Mouse (Mus musculus): Measurements from ENCODE around the gene Atoh7. TPM values are rescaled to one million over a fixed set of nuclear protein-coding genes. Genes with fewer than 3 reads are reported as not detected.
"Not testable (repeated sequence)": the region's sequence is repeated elsewhere in the genome, so short reads cannot be mapped to it uniquely, and the experiment has no call there.

The Atoh7 gene
- not detected in 2 replicates for polyA plus RNA-seq (2011; ENCODE audit: insufficient read depth, insufficient read length, low read depth, missing spikeins)

- Histone ChIP-seq H3K9me3 (replicated peaks; ENCODE audit: control insufficient read depth, insufficient read depth, low read length, poor library complexity, severe bottlenecking) (peaks cover 14% of the 10 kb centered on the region; the same call in 1 of the 2 replicates), H3K27ac (ENCODE audit: insufficient read depth, low read length) (no peak within 1 kb of the TSS), H3K4me3 (ENCODE audit: low read depth, low read length) (peak within 1 kb of the TSS; percentile 72), H3K27me3 (ENCODE audit: control insufficient read depth, insufficient read depth, low read length, poor library complexity, severe bottlenecking) (peaks cover 4% of the 10 kb centered on the region; the same call in 1 of the 2 replicates), H3K4me1 (ENCODE audit: control insufficient read depth, insufficient read depth, low read length) (no peaks in the 10 kb centered on the region), H3K36me3 (ENCODE audit: control insufficient read depth, insufficient read depth, low read length, poor library complexity, severe bottlenecking) (no peaks in the 10 kb centered on the region), H3K9ac (ENCODE audit: low read depth, poor library complexity, severe bottlenecking) (peak within 1 kb of the TSS; percentile 13)
- TF ChIP-seq CTCF (IDR thresholded peaks at IDR 0.05; ENCODE audit: low read depth, low read length) (no peak), EP300 (IDR thresholded peaks at IDR 0.05; ENCODE audit: insufficient read depth, low read depth, low read length) (no peak), POLR2A (IDR thresholded peaks at IDR 0.05; ENCODE audit: insufficient read depth, low read length) (no peak)
Observed at GRCm38 (mm10) chr10:63099521-63099920, at the start of gene Atoh7. TSS of gene Atoh7 (plus strand) at chr10:63099651.

GRCm38 (mm10) chr10:63051267-63051666 is 48.2 kb upstream of the Atoh7 start:
- Histone ChIP-seq H3K4me3 (ENCODE audit: low read depth, low read length) (no peak overlapping the region), H3K27me3 (ENCODE audit: control insufficient read depth, insufficient read depth, low read length, poor library complexity, severe bottlenecking) (no peaks in the 10 kb centered on the region), H3K27ac (ENCODE audit: insufficient read depth, low read length) (no peak overlapping the region), H3K9me3 (replicated peaks; ENCODE audit: control insufficient read depth, insufficient read depth, low read length, poor library complexity, severe bottlenecking) (no peaks in the 10 kb centered on the region), H3K4me1 (ENCODE audit: control insufficient read depth, insufficient read depth, low read length) (no peaks in the 10 kb centered on the region), H3K9ac (ENCODE audit: low read depth, poor library complexity, severe bottlenecking) (no peak overlapping the region), H3K36me3 (ENCODE audit: control insufficient read depth, insufficient read depth, low read length, poor library complexity, severe bottlenecking) (no peaks in the 10 kb centered on the region)
- no peak for TF ChIP-seq EP300 (IDR thresholded peaks at IDR 0.05; ENCODE audit: insufficient read depth, low read depth, low read length)
- no peak for TF ChIP-seq CTCF (IDR thresholded peaks at IDR 0.05; ENCODE audit: low read depth, low read length)
- TF ChIP-seq POLR2A (IDR thresholded peaks at IDR 0.05; ENCODE audit: insufficient read depth, low read length), result no peak

GRCm38 (mm10) chr10:63052011-63052410 is 47.4 kb upstream of the Atoh7 start:
- H3K9me3 ChIP-seq (replicated peaks; ENCODE audit: control insufficient read depth, insufficient read depth, low read length, poor library complexity, severe bottlenecking), result no peaks in the 10 kb centered on the region
- H3K36me3 ChIP-seq (ENCODE audit: control insufficient read depth, insufficient read depth, low read length, poor library complexity, severe bottlenecking), result no peaks in the 10 kb centered on the region
- H3K4me1 ChIP-seq (ENCODE audit: control insufficient read depth, insufficient read depth, low read length), result no peaks in the 10 kb centered on the region
- TF ChIP-seq POLR2A (IDR thresholded peaks at IDR 0.05; ENCODE audit: insufficient read depth, low read length) (no peak), CTCF (IDR thresholded peaks at IDR 0.05; ENCODE audit: low read depth, low read length) (no peak), EP300 (IDR thresholded peaks at IDR 0.05; ENCODE audit: insufficient read depth, low read depth, low read length) (no peak)
- no peak overlapping the region for H3K4me3 ChIP-seq (ENCODE audit: low read depth, low read length)
- no peak overlapping the region for H3K9ac ChIP-seq (ENCODE audit: low read depth, poor library complexity, severe bottlenecking)
- no peak overlapping the region for H3K27ac ChIP-seq (ENCODE audit: insufficient read depth, low read length)
- H3K27me3 ChIP-seq (ENCODE audit: control insufficient read depth, insufficient read depth, low read length, poor library complexity, severe bottlenecking), result no peaks in the 10 kb centered on the region

- TF ChIP-seq EP300 (IDR thresholded peaks at IDR 0.05; ENCODE audit: insufficient read depth, low read depth, low read length) (no peak), CTCF (IDR thresholded peaks at IDR 0.05; ENCODE audit: low read depth, low read length) (no peak), POLR2A (IDR thresholded peaks at IDR 0.05; ENCODE audit: insufficient read depth, low read length) (no peak)
- no peak overlapping the region for H3K9ac ChIP-seq (ENCODE audit: low read depth, poor library complexity, severe bottlenecking)
- H3K27ac ChIP-seq (ENCODE audit: insufficient read depth, low read length), result no peak overlapping the region
- H3K27me3 ChIP-seq (ENCODE audit: control insufficient read depth, insufficient read depth, low read length, poor library complexity, severe bottlenecking), result no peaks in the 10 kb centered on the region
- H3K9me3 ChIP-seq (replicated peaks; ENCODE audit: control insufficient read depth, insufficient read depth, low read length, poor library complexity, severe bottlenecking), result no peaks in the 10 kb centered on the region
- no peaks in the 10 kb centered on the region for H3K36me3 ChIP-seq (ENCODE audit: control insufficient read depth, insufficient read depth, low read length, poor library complexity, severe bottlenecking)
- H3K4me1 ChIP-seq (ENCODE audit: control insufficient read depth, insufficient read depth, low read length), result no peaks in the 10 kb centered on the region
- H3K4me3 ChIP-seq (ENCODE audit: low read depth, low read length), result no peak overlapping the region
Observed at GRCm38 (mm10) chr10:63053007-63053406, 46.4 kb upstream of the Atoh7 start.

GRCm38 (mm10) chr10:63054071-63054470 is 45.4 kb upstream of the Atoh7 start:
- H3K4me3 ChIP-seq (ENCODE audit: low read depth, low read length); H3K36me3 ChIP-seq (ENCODE audit: control insufficient read depth, insufficient read depth, low read length, poor library complexity, severe bottlenecking); H3K27me3 ChIP-seq (ENCODE audit: control insufficient read depth, insufficient read depth, low read length, poor library complexity, severe bottlenecking); H3K9me3 ChIP-seq (replicated peaks; ENCODE audit: control insufficient read depth, insufficient read depth, low read length, poor library complexity, severe bottlenecking); H3K27ac ChIP-seq (ENCODE audit: insufficient read depth, low read length); H3K4me1 ChIP-seq (ENCODE audit: control insufficient read depth, insufficient read depth, low read length); H3K9ac ChIP-seq (ENCODE audit: low read depth, poor library complexity, severe bottlenecking): not testable (repeated sequence)

- Histone ChIP-seq H3K9me3 (replicated peaks; ENCODE audit: control insufficient read depth, insufficient read depth, low read length, poor library complexity, severe bottlenecking) (no peaks in the 10 kb centered on the region), H3K27me3 (ENCODE audit: control insufficient read depth, insufficient read depth, low read length, poor library complexity, severe bottlenecking) (no peaks in the 10 kb centered on the region), H3K9ac (ENCODE audit: low read depth, poor library complexity, severe bottlenecking) (no peak overlapping the region), H3K36me3 (ENCODE audit: control insufficient read depth, insufficient read depth, low read length, poor library complexity, severe bottlenecking) (no peaks in the 10 kb centered on the region), H3K27ac (ENCODE audit: insufficient read depth, low read length) (no peak overlapping the region), H3K4me1 (ENCODE audit: control insufficient read depth, insufficient read depth, low read length) (no peaks in the 10 kb centered on the region), H3K4me3 (ENCODE audit: low read depth, low read length) (no peak overlapping the region)
- TF ChIP-seq CTCF (IDR thresholded peaks at IDR 0.05; ENCODE audit: low read depth, low read length), result peak; percentile 59
- no peak for TF ChIP-seq POLR2A (IDR thresholded peaks at IDR 0.05; ENCODE audit: insufficient read depth, low read length)
- no peak for TF ChIP-seq EP300 (IDR thresholded peaks at IDR 0.05; ENCODE audit: insufficient read depth, low read depth, low read length)
Observed at GRCm38 (mm10) chr10:63054586-63054985, 44.9 kb upstream of the Atoh7 start.
